Mouse (Mus musculus) effector memory CD4-positive, alpha-beta T cell, adult 7 months (primary cell): ENCODE results near the gene Hmg20a. TPM values are rescaled to one million over a fixed set of nuclear protein-coding genes. Genes with fewer than 3 reads are reported as not detected.

Source experiments
- polyA plus RNA-seq: library from polyadenylated mRNA; unstranded; fragments of 100-300 nt; shearing (Covaris generic); gene quantifications from one replicate; pipeline ENCODE4 v1.2.1, GENCODE M21; 2017

The Hmg20a gene
- 40.0 TPM for polyA plus RNA-seq

GRCm38 (mm10) chr9:56417948-56418737 is at the start of gene Hmg20a, which contains the start of gene Peak1:
Hmg20a (plus strand) TSS chr9:56418609.
Peak1 (minus strand) TSS chr9:56418067.

Other genes with a start within 250 kb of the Hmg20a start
- gene Peak1, start 542 bp upstream of the Hmg20a start, polyA plus RNA-seq = 57.4 TPM